Mouse (Mus musculus): ENCODE results near the gene Pcbp1. TPM values are rescaled to one million over a fixed set of nuclear protein-coding genes. Genes with fewer than 3 reads are reported as not detected.

Pcbp1 gene
- polyA plus RNA-seq (2015; fragmentation: Nextera tagmentation; extraction: Ambion mirVana): 271 and 280 TPM in 2 replicates

DNA sequence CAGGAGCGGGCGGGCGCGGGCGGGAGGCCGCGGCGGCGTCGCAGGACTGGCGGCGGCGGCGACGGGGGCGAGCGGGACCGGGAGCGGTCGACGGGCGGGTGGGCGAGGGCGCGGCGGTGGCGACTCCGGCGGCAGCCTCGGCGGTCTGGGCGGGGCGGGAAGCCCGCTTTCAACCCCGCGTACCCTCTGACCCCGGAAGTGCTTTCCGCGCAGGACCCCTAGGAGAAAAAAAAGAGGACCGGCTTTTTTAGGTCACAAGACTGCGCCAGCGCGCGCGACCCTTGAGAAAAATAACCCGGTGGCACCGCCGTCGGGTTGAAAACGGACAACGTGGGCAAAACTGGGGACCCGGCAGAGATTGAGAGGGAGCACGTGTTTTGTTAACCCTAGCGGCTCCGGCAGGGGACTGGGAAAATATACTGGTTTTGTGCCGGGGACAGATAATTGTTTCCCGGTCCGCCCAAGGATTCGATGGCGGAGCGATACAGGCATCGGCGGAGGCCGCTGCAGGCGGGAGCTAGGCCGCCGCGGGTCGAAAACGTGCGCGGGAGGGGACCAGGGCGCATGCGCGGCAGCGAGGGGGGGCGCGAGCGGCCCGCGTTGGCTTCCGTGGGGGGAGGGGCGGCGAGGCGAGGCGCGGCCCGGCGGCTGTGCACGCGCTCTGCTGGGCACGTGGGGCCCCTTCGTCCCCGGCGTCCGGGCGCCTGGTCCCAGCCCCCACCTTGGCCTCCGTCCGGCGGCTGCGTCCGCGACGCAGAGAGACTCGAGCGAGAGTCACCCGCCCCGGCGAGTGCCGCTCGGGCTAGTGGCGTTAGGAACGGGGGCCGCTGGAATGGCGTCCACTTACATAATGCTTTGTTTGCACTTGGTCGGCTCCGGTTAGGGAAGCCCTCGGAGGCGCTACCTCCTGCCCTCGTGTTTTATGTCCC lies at the start of gene Pcbp1:
Gene Pcbp1, minus strand, starts transcription at position 290 of the 929 bp plus-strand sequence.

Other genes with a start within 250 kb of the Pcbp1 start
- 41.4 and 42.1 TPM in 2 replicates for gene Fam136a, start 160.7 kb downstream of the Pcbp1 start, polyA plus RNA-seq (2015; fragmentation: Nextera tagmentation; extraction: Ambion mirVana)
- 513 and 548 TPM in 2 replicates for gene Snrpg, start 155.0 kb downstream of the Pcbp1 start, polyA plus RNA-seq (2015; fragmentation: Nextera tagmentation; extraction: Ambion mirVana)
- gene Pcyox1, start 129.2 kb downstream of the Pcbp1 start, polyA plus RNA-seq (2015; fragmentation: Nextera tagmentation; extraction: Ambion mirVana): 27.9 and 33.2 TPM in 2 replicates
- gene Tia1, start 122.1 kb downstream of the Pcbp1 start, polyA plus RNA-seq (2015; fragmentation: Nextera tagmentation; extraction: Ambion mirVana): 42.8 and 55.1 TPM in 2 replicates
- not detected in 2 replicates for gene Gm44790, start 99.7 kb downstream of the Pcbp1 start, polyA plus RNA-seq (2015; fragmentation: Nextera tagmentation; extraction: Ambion mirVana)
- 17.3 and 21.0 TPM in 2 replicates for gene C87436, start 87.9 kb downstream of the Pcbp1 start, polyA plus RNA-seq (2015; fragmentation: Nextera tagmentation; extraction: Ambion mirVana)
- gene Asprv1, start 101.8 kb upstream of the Pcbp1 start, polyA plus RNA-seq (2015; fragmentation: Nextera tagmentation; extraction: Ambion mirVana): 45.2 and 54.4 TPM in 2 replicates
- 46.8 and 47.6 TPM in 2 replicates for gene Mxd1, start 142.8 kb upstream of the Pcbp1 start, polyA plus RNA-seq (2015; fragmentation: Nextera tagmentation; extraction: Ambion mirVana)
- 76.2 and 81.8 TPM in 2 replicates for gene Snrnp27, start 158.2 kb upstream of the Pcbp1 start, polyA plus RNA-seq (2015; fragmentation: Nextera tagmentation; extraction: Ambion mirVana)
- 10.3 and 11.2 TPM in 2 replicates for gene Gmcl1, start 207.1 kb upstream of the Pcbp1 start, polyA plus RNA-seq (2015; fragmentation: Nextera tagmentation; extraction: Ambion mirVana)

All from spleen, postnatal 0 days (tissue).